Mouse (Mus musculus) midbrain, embryonic 11.5 days (tissue): Measurements from ENCODE around the gene 4931406P16Rik. TPM values are rescaled to one million over a fixed set of nuclear protein-coding genes. Genes with fewer than 3 reads are reported as not detected.
"Not testable (repeated sequence)": the region's sequence is repeated elsewhere in the genome, so short reads cannot be mapped to it uniquely, and the experiment has no call there.

ENCODE experiments used
- ATAC-seq: fragments of 200-750 bp; cut with Nextera tagmentation; 2 replicates; pipeline ENCODE4 v1.8.0; 2017; ENCODE audit warnings: moderate TSS enrichment, moderate library complexity; ENCODE audit not compliant: low FRiP score
- DNase-seq: peaks from one replicate; pipeline ENCODE4 v3.0.0; 2015; ENCODE audit warnings: low spot score; ENCODE audit errors: missing footprints
- H3K27ac ChIP-seq: fragments of 300-500 bp; sonication (generic); 2 replicates; pipeline ENCODE4 v1.5.1; 2014; ENCODE audit warnings: low read depth, low read length
- H3K27me3 ChIP-seq: fragments of 300-500 bp; sonication (generic); 2 replicates; pipeline ENCODE4 v1.6.1; 2014; ENCODE audit warnings: mild to moderate bottlenecking, low read length, moderate library complexity, mixed read lengths; ENCODE audit not compliant: control insufficient read depth, insufficient read depth
- H3K36me3 ChIP-seq: fragments of 300-500 bp; sonication (generic); 2 replicates; pipeline ENCODE4 v1.6.1; 2014; ENCODE audit warnings: mild to moderate bottlenecking, low read length, moderate library complexity, mixed read lengths; ENCODE audit not compliant: control insufficient read depth, insufficient read depth
- H3K4me1 ChIP-seq: fragments of 300-500 bp; sonication (generic); 2 replicates; pipeline ENCODE4 v1.6.1; 2014; ENCODE audit warnings: low read length; ENCODE audit not compliant: control insufficient read depth, insufficient read depth
- H3K4me2 ChIP-seq: fragments of 300-500 bp; sonication (generic); 2 replicates; pipeline ENCODE4 v1.6.1; 2014; ENCODE audit warnings: mild to moderate bottlenecking, moderate library complexity
- H3K4me3 ChIP-seq: fragments of 300-500 bp; sonication (generic); 2 replicates; pipeline ENCODE4 v1.5.1; 2014; ENCODE audit warnings: low read depth, low read length
- H3K9ac ChIP-seq: fragments of 300-500 bp; sonication (generic); 2 replicates; pipeline ENCODE4 v1.6.1; 2014; ENCODE audit warnings: low read length
- H3K9me3 ChIP-seq: fragments of 300-500 bp; sonication (generic); 2 replicates; pipeline ENCODE4 v1.6.1; 2016; ENCODE audit warnings: low read length; ENCODE audit not compliant: control insufficient read depth
- WGBS: fragments of 180-500 bp; shearing (Covaris S2); extraction: QIAGEN DNeasy Blood & Tissue Kit; methylation state at CpG from one replicate; pipeline ENCODE4 v1.1.7; 2014; 5-methylcytosine and 5-hydroxymethylcytosine counted together
- polyA plus RNA-seq: library from polyadenylated mRNA; unstranded; fragments of >200 nt; fragmentation: Nextera tagmentation; extraction: Ambion mirVana; gene quantifications from 2 replicates; pipeline ENCODE4 v1.2.1, GENCODE M21; 2014

The 4931406P16Rik gene
- polyA plus RNA-seq, 1 experiment from 2014 or later = 27.4 TPM

GRCm38 (mm10) chr7:34339164-34339489, 25.8 kb upstream of the 4931406P16Rik start:
- Histone ChIP-seq H3K4me2 (no peak overlapping the region), H3K27ac (no peak overlapping the region), H3K4me1 (no peaks in the 10 kb centered on the region), H3K27me3 (no peaks in the 10 kb centered on the region), H3K9me3 (no peaks in the 10 kb centered on the region), H3K9ac (no peak overlapping the region), H3K4me3 (no peak overlapping the region), H3K36me3 (peaks cover 6% of the 10 kb centered on the region; the same call in 1 of the 2 replicates)
- no peak for ATAC-seq
- WGBS = 85% methylated on average over 5 of the region's 5 CpGs
- no peak for DNase-seq

DNA sequence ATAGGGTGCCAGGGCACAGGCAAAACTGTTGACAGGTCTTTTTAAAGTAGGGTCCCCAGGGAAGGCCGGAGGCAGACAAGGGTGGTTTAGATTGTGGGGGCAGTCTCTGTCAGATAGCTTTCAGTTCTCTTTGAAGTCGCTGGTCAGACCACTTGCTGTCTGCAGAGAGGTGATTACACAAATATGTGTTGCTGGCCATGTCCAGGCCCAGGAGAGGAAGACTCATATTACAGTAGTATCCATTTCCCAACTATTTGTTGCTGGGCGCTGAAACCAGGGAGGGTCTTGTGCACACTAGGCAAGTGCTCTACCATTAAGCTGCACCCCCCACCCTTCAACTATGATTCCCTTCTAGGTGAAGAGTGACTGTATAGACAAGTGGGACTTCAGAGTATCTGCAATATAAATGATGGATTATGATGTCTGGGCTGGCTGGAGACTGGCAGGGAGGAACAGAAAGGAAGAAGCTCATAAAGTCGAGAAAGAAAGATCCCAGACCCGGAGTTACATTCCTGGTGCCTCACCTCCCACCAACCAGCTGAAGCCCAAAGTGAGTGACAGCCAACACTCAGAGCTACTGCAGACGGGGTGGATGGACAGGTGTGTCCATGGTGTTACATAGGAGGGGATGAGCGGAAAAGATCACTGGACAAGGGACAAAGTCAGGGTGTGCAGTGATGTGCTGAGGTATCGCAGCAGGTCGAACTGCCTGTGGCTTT, 25.3 kb upstream of the 4931406P16Rik start:
- DNase-seq = no peak
- Histone ChIP-seq H3K36me3 (peaks cover 6% of the 10 kb centered on the region; the same call in 1 of the 2 replicates), H3K4me3 (no peak overlapping the region), H3K9ac (no peak overlapping the region), H3K4me1 (no peaks in the 10 kb centered on the region), H3K27ac (no peak overlapping the region), H3K4me2 (no peak overlapping the region), H3K9me3 (no peaks in the 10 kb centered on the region), H3K27me3 (no peaks in the 10 kb centered on the region)
- 86% methylated on average over 9 of the region's 9 CpGs for WGBS
- no peak for ATAC-seq

- Histone ChIP-seq H3K4me1 (no peaks in the 10 kb centered on the region), H3K27me3 (no peaks in the 10 kb centered on the region), H3K4me3 (no peak overlapping the region), H3K9ac (no peak overlapping the region), H3K4me2 (no peak overlapping the region), H3K36me3 (peaks cover 3% of the 10 kb centered on the region; the same call in 1 of the 2 replicates), H3K27ac (no peak overlapping the region), H3K9me3 (no peaks in the 10 kb centered on the region)
- DNase-seq = no peak
- ATAC-seq = no peak
- WGBS = 82% methylated on average over 2 of the region's 2 CpGs
Measured at GRCm38 (mm10) chr7:34337268-34337667, 23.9 kb upstream of the 4931406P16Rik start.

DNA sequence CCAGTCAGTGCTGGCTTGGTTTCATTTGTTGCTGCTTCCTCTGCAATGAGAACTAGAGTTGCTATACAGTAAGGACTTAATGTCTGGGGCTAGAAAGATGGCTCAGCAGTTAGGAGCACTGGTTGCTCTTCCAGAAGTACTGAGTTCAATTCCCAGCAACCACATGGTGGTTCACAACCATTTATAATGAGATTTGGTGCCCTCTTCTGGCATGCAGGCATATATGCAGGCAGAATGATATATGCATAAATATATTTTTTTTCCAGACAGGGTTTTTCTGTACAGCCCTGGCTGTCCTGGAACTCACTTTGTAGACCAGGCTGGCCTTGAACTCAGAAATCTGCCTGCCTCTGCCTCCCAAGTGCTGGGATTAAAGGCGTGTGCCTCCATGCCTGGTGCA, 23.2 kb upstream of the 4931406P16Rik start:
- H3K27ac ChIP-seq, DNase-seq, H3K9me3 ChIP-seq, H3K4me3 ChIP-seq, H3K4me1 ChIP-seq, H3K4me2 ChIP-seq, H3K36me3 ChIP-seq, H3K27me3 ChIP-seq, H3K9ac ChIP-seq, ATAC-seq: not testable (repeated sequence)
- 87% methylated on average over 1 of the region's 1 CpGs for WGBS

DNA sequence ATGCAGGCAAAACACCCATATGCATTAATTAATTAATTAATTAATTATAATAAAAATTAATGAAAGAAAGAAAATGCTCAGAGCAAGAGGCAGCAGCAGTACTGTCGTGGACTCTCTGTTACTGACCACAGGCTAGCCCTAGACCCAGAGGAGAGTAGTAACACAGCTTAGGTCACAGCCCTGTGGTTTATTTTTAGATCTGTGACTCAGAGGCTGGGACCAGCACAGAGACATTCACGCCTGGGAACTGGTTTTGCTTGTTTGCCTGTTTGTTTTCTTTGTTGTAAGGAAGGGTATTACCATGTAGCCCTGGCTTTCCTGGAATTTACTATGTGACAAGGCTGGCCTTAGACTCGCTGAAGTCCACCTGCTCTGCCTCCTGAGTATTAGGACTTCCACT, 14.1 kb upstream of the 4931406P16Rik start:
- no peak overlapping the region for H3K4me3 ChIP-seq
- H3K4me1 ChIP-seq = no peaks in the 10 kb centered on the region
- no peaks in the 10 kb centered on the region for H3K36me3 ChIP-seq
- no peaks in the 10 kb centered on the region for H3K9me3 ChIP-seq
- no peak overlapping the region for H3K4me2 ChIP-seq
- H3K9ac ChIP-seq = no peak overlapping the region
- ATAC-seq (no peak), DNase-seq (no peak)
- 67% methylated on average over 3 of the region's 3 CpGs for WGBS
- H3K27me3 ChIP-seq = no peaks in the 10 kb centered on the region
- no peak overlapping the region for H3K27ac ChIP-seq

- Histone ChIP-seq H3K27me3 (no peaks in the 10 kb centered on the region), H3K36me3 (no peaks in the 10 kb centered on the region), H3K4me3 (no peak overlapping the region), H3K4me2 (no peak overlapping the region), H3K27ac (no peak overlapping the region), H3K9ac (no peak overlapping the region), H3K9me3 (no peaks in the 10 kb centered on the region), H3K4me1 (no peaks in the 10 kb centered on the region)
- whole genome bisulfite sequencing = 94% methylated on average over 1 of the region's 1 CpGs
- ATAC-seq (no peak), DNase-seq (no peak)
Measured at GRCm38 (mm10) chr7:34324857-34325256, 11.5 kb upstream of the 4931406P16Rik start.

DNA sequence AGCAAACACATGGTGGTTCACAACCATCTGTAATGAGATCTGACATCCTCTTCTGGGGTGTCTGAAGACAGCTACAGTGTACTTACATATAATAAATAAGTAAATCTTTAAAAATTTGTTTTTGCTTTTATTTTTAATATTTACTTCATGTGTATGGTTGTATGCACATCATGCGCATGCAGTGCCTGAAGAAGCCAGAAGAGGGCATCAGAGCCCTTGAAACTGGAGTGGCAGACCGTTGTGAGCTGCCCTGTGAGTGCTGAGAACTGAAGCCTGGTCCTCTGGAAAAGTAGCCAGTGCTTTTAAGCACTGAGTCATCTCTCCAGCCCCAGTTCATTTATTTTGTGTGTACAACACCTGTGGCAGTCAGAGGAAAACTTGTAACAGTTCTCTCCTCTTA, 10.7 kb upstream of the 4931406P16Rik start:
- ATAC-seq = no peak
- DNase-seq = no peak
- H3K4me2 ChIP-seq = no peak overlapping the region
- no peaks in the 10 kb centered on the region for H3K27me3 ChIP-seq
- no peaks in the 10 kb centered on the region for H3K9me3 ChIP-seq
- no peaks in the 10 kb centered on the region for H3K4me1 ChIP-seq
- H3K9ac ChIP-seq = no peak overlapping the region
- H3K36me3 ChIP-seq = no peaks in the 10 kb centered on the region
- H3K4me3 ChIP-seq = no peak overlapping the region
- 89% methylated on average over 2 of the region's 2 CpGs for WGBS
- no peak overlapping the region for H3K27ac ChIP-seq

GRCm38 (mm10) chr7:34323351-34323750, 10.0 kb upstream of the 4931406P16Rik start:
- ATAC-seq (no peak), DNase-seq (no peak)
- Histone ChIP-seq H3K4me2 (no peak overlapping the region), H3K9ac (no peak overlapping the region), H3K9me3 (no peaks in the 10 kb centered on the region), H3K27me3 (no peaks in the 10 kb centered on the region), H3K4me1 (no peaks in the 10 kb centered on the region), H3K27ac (no peak overlapping the region), H3K36me3 (no peaks in the 10 kb centered on the region), H3K4me3 (no peak overlapping the region)
- 79% methylated on average over 8 of the region's 8 CpGs for WGBS

- H3K4me1 ChIP-seq = no peaks in the 10 kb centered on the region
- WGBS = 90% methylated on average over 4 of the region's 4 CpGs
- H3K27ac ChIP-seq = no peak overlapping the region
- DNase-seq (no peak), ATAC-seq (no peak)
- no peak overlapping the region for H3K9ac ChIP-seq
- H3K4me2 ChIP-seq = no peak overlapping the region
- H3K27me3 ChIP-seq = no peaks in the 10 kb centered on the region
- no peak overlapping the region for H3K4me3 ChIP-seq
- no peaks in the 10 kb centered on the region for H3K9me3 ChIP-seq
- H3K36me3 ChIP-seq = no peaks in the 10 kb centered on the region
Measured at GRCm38 (mm10) chr7:34321958-34322357, 8.6 kb upstream of the 4931406P16Rik start.
